Mouse (Mus musculus): ENCODE results near the gene Traf6. TPM values are rescaled to one million over a fixed set of nuclear protein-coding genes. Genes with fewer than 3 reads are reported as not detected.
A peak's percentile ranks its signal among the peaks of the same experiment; 100 is the strongest.

Gene Traf6
- total RNA-seq (2014; rRNA removed) (16.5 and 19.9 TPM in 2 replicates), polyA plus RNA-seq (2015; fragmentation: Nextera tagmentation; extraction: Ambion mirVana) (4.9 and 5.3 TPM in 2 replicates)

DNA sequence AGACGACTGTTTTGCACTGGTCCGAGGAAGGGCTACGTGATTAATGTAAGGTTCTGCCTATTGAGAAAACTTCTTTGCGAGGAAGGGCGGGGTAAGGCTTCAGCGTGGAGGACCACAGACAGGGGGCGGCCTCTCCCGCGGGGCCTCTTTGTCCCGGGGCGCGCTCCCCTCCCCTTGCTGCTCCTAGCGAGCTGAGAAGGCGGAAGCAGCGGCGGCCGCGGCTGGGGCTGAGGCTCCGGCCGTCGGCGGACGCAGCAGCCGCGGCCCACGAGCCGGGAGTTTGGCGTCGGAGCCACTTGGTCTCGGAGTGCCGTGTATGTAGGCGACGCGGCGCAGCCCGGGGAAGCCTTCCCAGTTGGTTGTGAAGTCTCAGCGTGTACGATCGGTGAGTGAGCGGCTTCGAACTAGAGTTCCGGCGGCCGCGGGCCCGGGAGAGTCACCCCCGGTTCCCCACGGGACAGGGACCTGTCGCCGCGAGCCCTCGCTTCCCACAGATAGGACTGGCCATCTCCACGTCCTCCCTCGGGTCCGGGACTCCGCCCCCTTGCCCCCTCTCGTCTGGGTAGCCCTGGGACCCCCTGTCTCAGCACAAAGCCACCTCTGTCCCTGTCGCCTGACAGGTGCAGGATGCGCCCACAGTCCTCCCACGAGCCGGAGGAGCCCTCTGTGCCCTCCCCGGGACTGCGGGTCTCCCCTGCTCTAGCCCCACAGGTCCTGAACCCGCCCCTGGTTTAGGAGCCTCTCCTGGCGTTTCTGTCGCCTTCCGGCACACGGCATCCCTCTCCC is at the start of gene Traf6:
Traf6 (plus strand) TSS at position 194 of the 786 bp plus-strand sequence.
- WGBS, result under 1% methylated on average over 68 of the region's 68 CpGs
- Histone ChIP-seq H3K27me3 (ENCODE audit: insufficient read depth, low read length) (no peaks in the 10 kb centered on the region), H3K27ac (ENCODE audit: low read depth, low read length) (no peak within 1 kb of the TSS), H3K9me3 (ENCODE audit: low read length) (no peaks in the 10 kb centered on the region), H3K9ac (replicated peaks; ENCODE audit: low read length, poor library complexity, severe bottlenecking) (peak within 1 kb of the TSS; percentile 79), H3K36me3 (ENCODE audit: insufficient read depth, low read length) (no peaks in the 10 kb centered on the region), H3K4me2 (ENCODE audit: low read depth, low read length, poor library complexity, severe bottlenecking) (peak within 1 kb of the TSS; percentile 95), H3K4me3 (ENCODE audit: low read depth, low read length) (peak within 1 kb of the TSS; percentile 92), H3K4me1 (ENCODE audit: insufficient read depth, low read length) (no peaks in the 10 kb centered on the region)
- peak; percentile 81 for TF ChIP-seq CTCF (IDR thresholded peaks at IDR 0.05)
- DNase-seq (ENCODE audit: low spot score) (peak; percentile 82), ATAC-seq (ENCODE audit: low FRiP score) (peak; percentile 89)

DNA sequence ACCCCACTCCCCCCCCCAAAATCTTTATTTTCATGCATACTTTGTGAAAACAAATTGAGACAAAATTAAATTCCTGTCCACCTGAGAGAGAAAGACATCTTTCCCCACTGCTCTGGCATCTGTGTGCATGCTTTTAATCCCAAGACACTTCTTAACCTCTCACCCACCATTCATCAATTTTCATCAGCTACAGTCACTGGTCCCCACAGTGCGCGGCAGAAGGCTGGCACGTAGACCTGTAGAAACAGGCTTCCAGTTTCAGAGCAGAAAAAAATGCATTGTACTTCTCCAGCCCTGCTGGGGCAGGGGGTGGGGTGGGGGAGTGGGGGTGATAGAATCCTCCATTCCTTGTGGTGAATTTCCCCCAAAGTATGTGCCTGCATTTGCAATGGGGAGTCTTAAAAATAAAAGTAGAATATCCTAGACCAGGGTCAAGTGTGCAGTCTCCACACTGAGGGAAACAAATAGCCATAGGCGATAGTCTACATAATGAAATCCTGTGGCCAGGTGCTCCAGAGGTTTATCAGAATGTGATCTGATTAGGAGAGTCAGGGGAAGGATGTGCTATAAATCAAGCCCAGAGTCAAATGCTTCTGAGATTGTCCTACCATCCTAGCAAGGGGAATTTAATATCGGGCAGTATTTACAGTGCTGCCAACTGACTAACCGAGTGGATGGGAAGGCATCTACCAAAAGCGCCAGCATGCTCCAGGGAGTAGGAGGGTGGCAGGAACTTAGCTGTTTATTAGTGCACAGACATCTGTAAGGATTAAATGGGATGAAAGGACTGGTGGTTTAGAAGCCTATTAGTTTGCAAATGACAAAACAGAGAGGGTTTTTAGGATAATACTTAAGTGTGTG is 39.0 kb upstream of the Traf6 start:
- Histone ChIP-seq H3K36me3 (ENCODE audit: insufficient read depth, low read length) (no peaks in the 10 kb centered on the region), H3K4me1 (ENCODE audit: insufficient read depth, low read length) (no peaks in the 10 kb centered on the region), H3K4me2 (ENCODE audit: low read depth, low read length, poor library complexity, severe bottlenecking) (no peak overlapping the region), H3K4me3 (ENCODE audit: low read depth, low read length) (no peak overlapping the region), H3K27ac (ENCODE audit: low read depth, low read length) (no peak overlapping the region), H3K27me3 (ENCODE audit: insufficient read depth, low read length) (no peaks in the 10 kb centered on the region), H3K9ac (replicated peaks; ENCODE audit: low read length, poor library complexity, severe bottlenecking) (no peak overlapping the region), H3K9me3 (ENCODE audit: low read length) (no peaks in the 10 kb centered on the region)
- 50% methylated on average over 7 of the region's 7 CpGs for WGBS
- ATAC-seq (ENCODE audit: low FRiP score) (no peak), DNase-seq (ENCODE audit: low spot score) (no peak)
- no peak for TF ChIP-seq CTCF (IDR thresholded peaks at IDR 0.05)

DNA sequence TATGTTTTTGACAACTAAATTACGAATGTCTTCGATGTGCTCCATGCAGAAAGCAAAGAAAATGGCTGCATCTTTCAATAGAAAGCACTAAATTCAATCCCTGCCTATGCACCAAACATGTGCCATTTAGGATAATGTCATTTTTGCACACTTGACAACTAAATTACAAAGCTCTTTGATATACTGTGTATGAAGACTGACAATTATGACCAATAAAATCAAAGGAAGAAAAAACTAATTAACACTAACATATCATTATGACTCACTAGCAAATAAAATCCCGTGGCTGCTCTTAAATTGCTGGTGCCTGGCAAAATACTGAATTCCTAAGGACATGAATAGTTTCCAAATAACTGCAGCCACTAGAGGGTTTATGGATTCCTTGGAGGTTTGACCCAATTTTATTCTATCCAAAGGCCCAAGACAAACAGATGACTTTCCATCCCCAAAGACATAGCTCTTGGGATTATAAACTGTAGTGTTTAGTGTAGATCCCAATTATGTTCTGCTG is 38.3 kb upstream of the Traf6 start:
- Histone ChIP-seq H3K27me3 (ENCODE audit: insufficient read depth, low read length) (no peaks in the 10 kb centered on the region), H3K36me3 (ENCODE audit: insufficient read depth, low read length) (no peaks in the 10 kb centered on the region), H3K27ac (ENCODE audit: low read depth, low read length) (no peak overlapping the region), H3K4me1 (ENCODE audit: insufficient read depth, low read length) (no peaks in the 10 kb centered on the region), H3K9me3 (ENCODE audit: low read length) (no peaks in the 10 kb centered on the region), H3K4me3 (ENCODE audit: low read depth, low read length) (no peak overlapping the region), H3K4me2 (ENCODE audit: low read depth, low read length, poor library complexity, severe bottlenecking) (no peak overlapping the region), H3K9ac (replicated peaks; ENCODE audit: low read length, poor library complexity, severe bottlenecking) (no peak overlapping the region)
- no peak for TF ChIP-seq CTCF (IDR thresholded peaks at IDR 0.05)
- no peak for DNase-seq (ENCODE audit: low spot score)
- 67% methylated on average over 3 of the region's 3 CpGs for WGBS
- ATAC-seq (ENCODE audit: low FRiP score), result no peak

DNA sequence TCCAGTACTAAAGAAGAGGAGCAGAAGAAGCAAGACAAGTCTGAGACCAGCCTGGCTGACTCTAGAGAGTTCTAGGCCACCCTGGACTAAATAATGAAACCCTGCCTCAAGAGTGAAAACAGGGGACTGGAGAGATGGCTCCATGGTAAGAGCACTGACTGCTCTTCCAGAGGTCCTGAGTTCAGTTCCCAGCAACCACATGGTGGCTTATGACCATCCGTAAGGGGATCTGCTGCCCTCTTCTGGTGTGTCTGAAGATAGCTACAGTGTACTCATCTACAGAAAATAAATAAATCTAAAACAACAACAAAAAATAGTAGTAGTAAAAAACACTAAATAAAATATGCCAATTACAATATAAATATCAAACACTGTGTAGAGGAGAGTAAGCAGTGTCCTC is 32.4 kb upstream of the Traf6 start:
- H3K4me1 ChIP-seq (ENCODE audit: insufficient read depth, low read length), result no peaks in the 10 kb centered on the region
- no peaks in the 10 kb centered on the region for H3K9me3 ChIP-seq (ENCODE audit: low read length)
- H3K4me2 ChIP-seq (ENCODE audit: low read depth, low read length, poor library complexity, severe bottlenecking), result no peak overlapping the region
- 86% methylated on average over 1 of the region's 1 CpGs for WGBS
- DNase-seq (ENCODE audit: low spot score) (no peak), ATAC-seq (ENCODE audit: low FRiP score) (no peak)
- no peaks in the 10 kb centered on the region for H3K36me3 ChIP-seq (ENCODE audit: insufficient read depth, low read length)
- TF ChIP-seq CTCF (IDR thresholded peaks at IDR 0.05), result 0 out of 2 replicates have a peak, but pooled peaks have one; percentile 9
- no peak overlapping the region for H3K9ac ChIP-seq (replicated peaks; ENCODE audit: low read length, poor library complexity, severe bottlenecking)
- no peak overlapping the region for H3K4me3 ChIP-seq (ENCODE audit: low read depth, low read length)
- no peak overlapping the region for H3K27ac ChIP-seq (ENCODE audit: low read depth, low read length)
- H3K27me3 ChIP-seq (ENCODE audit: insufficient read depth, low read length), result no peaks in the 10 kb centered on the region

GRCm38 (mm10) chr2:101648361-101648760 is 29.9 kb upstream of the Traf6 start:
- no peak for ATAC-seq (ENCODE audit: low FRiP score)
- no peaks in the 10 kb centered on the region for H3K27me3 ChIP-seq (ENCODE audit: insufficient read depth, low read length)
- no peak for TF ChIP-seq CTCF (IDR thresholded peaks at IDR 0.05)
- no peaks in the 10 kb centered on the region for H3K36me3 ChIP-seq (ENCODE audit: insufficient read depth, low read length)
- H3K4me1 ChIP-seq (ENCODE audit: insufficient read depth, low read length), result no peaks in the 10 kb centered on the region
- H3K27ac ChIP-seq (ENCODE audit: low read depth, low read length), result no peak overlapping the region
- WGBS, result 29% methylated on average over 2 of the region's 2 CpGs
- no peak overlapping the region for H3K9ac ChIP-seq (replicated peaks; ENCODE audit: low read length, poor library complexity, severe bottlenecking)
- H3K4me3 ChIP-seq (ENCODE audit: low read depth, low read length), result no peak overlapping the region
- no peaks in the 10 kb centered on the region for H3K9me3 ChIP-seq (ENCODE audit: low read length)
- DNase-seq (ENCODE audit: low spot score), result no peak
- H3K4me2 ChIP-seq (ENCODE audit: low read depth, low read length, poor library complexity, severe bottlenecking), result no peak overlapping the region
